Comparison of ENCODE assay signal across 14 mouse cellular contexts in the genomic region with DNA sequence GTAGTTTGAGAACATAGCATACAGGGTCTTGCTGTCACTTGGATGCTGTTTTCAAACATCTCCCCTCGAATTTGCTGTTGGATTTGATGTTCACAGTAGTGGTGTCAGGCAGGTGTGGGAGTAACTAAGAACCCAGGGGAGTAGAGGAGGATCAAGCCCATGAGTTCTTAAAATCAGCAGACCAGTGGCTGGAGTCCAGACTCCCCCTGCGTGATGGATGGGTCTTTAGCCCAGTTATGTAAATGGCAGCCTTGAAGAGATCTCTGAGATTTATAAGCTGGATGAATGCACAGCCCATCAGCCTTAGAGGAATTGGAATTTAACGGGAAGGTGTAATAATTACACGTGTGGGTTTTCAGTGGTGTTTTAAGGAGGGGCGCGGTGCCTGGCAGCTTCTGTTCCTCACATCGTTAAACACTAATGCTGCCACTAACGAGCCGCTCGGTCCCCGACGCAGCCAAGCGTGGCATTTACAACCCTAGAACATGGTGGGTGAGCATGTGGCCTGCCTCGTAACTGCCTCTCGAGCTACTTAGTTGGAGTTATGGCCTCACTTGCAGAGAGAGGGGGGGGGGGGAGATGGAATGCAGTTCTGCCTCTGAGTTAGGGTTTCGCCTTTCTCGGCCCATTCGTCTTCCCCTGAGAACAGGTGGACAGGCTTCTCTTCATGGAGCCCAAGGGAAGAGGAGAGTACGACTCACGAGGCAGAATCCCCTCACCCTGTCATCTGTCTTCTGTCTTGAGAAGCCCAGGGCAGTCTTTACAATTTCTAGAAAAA.
DNase-seq lines count a peak whose midpoint lies in the region; ATAC-seq and TF ChIP-seq lines count a peak whose summit lies in the region.
"Had no signal": no experiment of that assay in that cellular context is flagged by ENCODE, and none has a peak within 500 bp of the region (broad histone marks: within the 10 kb centered on the region; RNA-seq: fewer than 3 reads in every experiment).

No protein-coding gene starts in this region.

- no peaks in the 10 kb centered on the region for H3K36me3 ChIP-seq in kidney, embryonic 14.5 days (ENCODE audit: control insufficient read depth, insufficient read depth, low read length)
- H3K36me3 ChIP-seq in limb, embryonic 14.5 days (ENCODE audit: control insufficient read depth, insufficient read depth, low read length): no peaks in the 10 kb centered on the region
- H3K36me3 ChIP-seq: liver, embryonic 12.5 days had no signal

- H3K9me3 ChIP-seq in kidney, embryonic 14.5 days (ENCODE audit: control insufficient read depth, low read length): no peaks in the 10 kb centered on the region
- no peaks in the 10 kb centered on the region for H3K9me3 ChIP-seq in limb, embryonic 14.5 days (ENCODE audit: control insufficient read depth, low read length)
- H3K9me3 ChIP-seq: liver, embryonic 12.5 days had no signal

- H3K9ac ChIP-seq in kidney, embryonic 14.5 days (ENCODE audit: low read depth, low read length): no peak overlapping the region
- H3K9ac ChIP-seq in limb, embryonic 14.5 days (ENCODE audit: low read depth, low read length, severe bottlenecking): no peak overlapping the region
- H3K9ac ChIP-seq: liver, embryonic 12.5 days had no signal

- in situ Hi-C loops in Patski (cut with MboI; ENCODE audit: low pct_unique_long_range_greater_than_20kb): loop anchor here (5.0 kb wide), 1 partner anchor 80 kb away; no protein-coding TSS in a partner anchor

- H3K27ac ChIP-seq in kidney, embryonic 14.5 days (ENCODE audit: low read depth, low read length): no peak overlapping the region
- no peak overlapping the region for H3K27ac ChIP-seq in limb, embryonic 14.5 days (replicated peaks; ENCODE audit: low read depth, low read length)
- H3K27ac ChIP-seq: liver, embryonic 12.5 days; macrophage had no signal

- no peak for TF ChIP-seq POLR2A in limb, embryonic 14.5 days (IDR thresholded peaks at IDR 0.05; ENCODE audit: borderline replicate concordance, extremely low read depth, insufficient read depth, insufficient read length)

- H3K4me2 ChIP-seq in kidney, embryonic 14.5 days (replicated peaks; ENCODE audit: low read depth, low read length): no peak overlapping the region
- no peak overlapping the region for H3K4me2 ChIP-seq in limb, embryonic 14.5 days (replicated peaks; ENCODE audit: low read depth, low read length, severe bottlenecking)
- H3K4me2 ChIP-seq: liver, embryonic 12.5 days had no signal

- CTCF ChIA-PET in Patski (lab: Charles Lee): interaction anchor here (0.9 to 1.9 kb wide), 2 partner anchors 8 to 26 kb away, joined by 3 to 6 read pairs; no protein-coding TSS in a partner anchor

- H3K4me1 ChIP-seq in kidney, embryonic 14.5 days (ENCODE audit: control insufficient read depth, insufficient read depth, low read length): peaks cover 14% of the 10 kb centered on the region
- peaks cover 6% of the 10 kb centered on the region; the same call in 1 of the 2 replicates for H3K4me1 ChIP-seq in limb, embryonic 14.5 days (ENCODE audit: control insufficient read depth, insufficient read depth, low read length)
- H3K4me1 ChIP-seq: liver, embryonic 12.5 days had no signal

- TF ChIP-seq CTCF in Patski (IDR thresholded peaks at IDR 0.05): no peak

- H3K4me3 ChIP-seq in kidney, embryonic 14.5 days (ENCODE audit: low read length): no peak overlapping the region
- no peak overlapping the region for H3K4me3 ChIP-seq in limb, embryonic 14.5 days (replicated peaks; ENCODE audit: low read length)
- H3K4me3 ChIP-seq: liver, embryonic 12.5 days; myocyte had no signal

- ATAC-seq in Patski: no peak
- ATAC-seq in kidney, embryonic 14.5 days (ENCODE audit: low FRiP score, low TSS enrichment): peak; percentile 92
- ATAC-seq in limb, embryonic 14.5 days (ENCODE audit: low FRiP score, low read depth): peak; percentile 68
- no peak for ATAC-seq in megakaryocyte progenitor cell, adult 5-6 weeks (replicated peaks; ENCODE audit: poor library complexity)
- ATAC-seq: activated CD4-positive, CD25-positive, alpha-beta regulatory T cell, adult 4 months; liver, embryonic 12.5 days had no signal

- DNase-seq in Patski (ENCODE audit: low read depth, low spot score): peak; percentile 46
- DNase-seq in embryo, embryonic 10 days (ENCODE audit: low spot score): peak; percentile 47
- peak; percentile 61 for DNase-seq in limb, embryonic 14.5 days (ENCODE audit: low spot score)
- DNase-seq in lung, postnatal 4 days: no peak
- no peak for DNase-seq in urinary bladder, postnatal 36 days (ENCODE audit: low spot score in 2 of 2)
- DNase-seq: cerebellum, postnatal 36 days; heart, adult 11 months; thymus, postnatal 36 days had no signal

- peaks cover 38% of the 10 kb centered on the region for H3K27me3 ChIP-seq in Patski
- H3K27me3 ChIP-seq in kidney, embryonic 14.5 days (ENCODE audit: control insufficient read depth, insufficient read depth, low read length): peaks cover 15% of the 10 kb centered on the region; the same call in 1 of the 2 replicates
- H3K27me3 ChIP-seq in limb, embryonic 14.5 days (ENCODE audit: control insufficient read depth, insufficient read depth, low read length): peaks cover 36% of the 10 kb centered on the region

- POLR2A ChIA-PET in Patski (lab: Charles Lee): interaction anchor here (0.6 to 1.1 kb wide), 3 partner anchors 13 to 60 kb away, joined by 3 to 6 read pairs (median 3); no protein-coding TSS in a partner anchor

- WGBS in kidney, embryonic 14.5 days: 14% methylated on average over 20 of the region's 20 CpGs
- whole genome bisulfite sequencing in limb, embryonic 14.5 days: 16% methylated on average over 20 of the region's 20 CpGs

Comparison
In these comparisons a context has a peak if more than half of its experiments do, and no peak if none do; other contexts are left out.
1. ATAC-seq: peak in kidney, embryonic 14.5 days (single experiment) and limb, embryonic 14.5 days (single experiment); none in Patski (single experiment) and megakaryocyte progenitor cell, adult 5-6 weeks (single experiment).
2. DNase-seq: peak in Patski (single experiment), embryo, embryonic 10 days (single experiment) and limb, embryonic 14.5 days (single experiment); none in lung, postnatal 4 days (0 of 2) and urinary bladder, postnatal 36 days (0 of 2).